Mouse (Mus musculus): ENCODE results near the gene Iqcb1. TPM values are rescaled to one million over a fixed set of nuclear protein-coding genes. Genes with fewer than 3 reads are reported as not detected.
"Not testable (repeated sequence)": the region's sequence is repeated elsewhere in the genome, so short reads cannot be mapped to it uniquely, and the experiment has no call there.

Iqcb1 gene
- total RNA-seq (2021) = 10 to 100 TPM; 47.8 to 47.9 TPM
- long read RNA-seq, experiment 1, transcript Iqcb1-201 (15 exons, 2,257 nt) = major isoform, 6 of 45 reads
- long read RNA-seq, experiment 1, partial matches to known transcripts = 5 of 45 reads
- long read RNA-seq, experiment 1, other reads (novel, unspliced or antisense) = 34 of 45 reads
- long read RNA-seq, experiment 2, transcript Iqcb1-201 (15 exons, 2,257 nt) = major isoform, 8 of 44 reads
- long read RNA-seq, experiment 2, partial matches to known transcripts = 5 of 44 reads
- long read RNA-seq, experiment 2, other reads (novel, unspliced or antisense) = 31 of 44 reads

- peak; percentile 76 to 86 for DNase-seq (ENCODE audit: low spot score in 2 of 2)
Observed at GRCm38 (mm10) chr16:36828054-36828786, at the start of gene Iqcb1. Iqcb1 (plus strand) TSS chr16:36828385.

DNA sequence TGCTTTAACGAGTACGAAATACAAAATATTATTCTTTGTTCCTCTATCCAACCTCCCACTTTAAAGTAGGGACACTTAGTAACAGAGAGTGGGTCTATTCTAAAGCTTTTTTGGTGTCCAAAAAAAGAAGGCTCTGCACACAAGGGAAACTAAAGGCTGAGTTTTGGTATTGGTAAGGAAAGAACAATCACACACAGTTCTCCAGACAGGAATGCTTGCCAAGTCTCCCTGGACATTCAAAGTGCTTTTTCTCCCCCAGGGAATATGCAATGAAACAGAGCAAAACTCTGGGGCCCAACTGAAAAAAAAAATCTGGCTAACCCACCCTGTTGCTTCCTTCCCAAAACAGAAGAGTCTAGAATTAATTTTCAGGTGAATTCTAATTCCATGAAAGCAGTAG is 44.0 kb upstream of the Iqcb1 start:
- DNase-seq (ENCODE audit: low spot score in 2 of 2) = no peak

DNA sequence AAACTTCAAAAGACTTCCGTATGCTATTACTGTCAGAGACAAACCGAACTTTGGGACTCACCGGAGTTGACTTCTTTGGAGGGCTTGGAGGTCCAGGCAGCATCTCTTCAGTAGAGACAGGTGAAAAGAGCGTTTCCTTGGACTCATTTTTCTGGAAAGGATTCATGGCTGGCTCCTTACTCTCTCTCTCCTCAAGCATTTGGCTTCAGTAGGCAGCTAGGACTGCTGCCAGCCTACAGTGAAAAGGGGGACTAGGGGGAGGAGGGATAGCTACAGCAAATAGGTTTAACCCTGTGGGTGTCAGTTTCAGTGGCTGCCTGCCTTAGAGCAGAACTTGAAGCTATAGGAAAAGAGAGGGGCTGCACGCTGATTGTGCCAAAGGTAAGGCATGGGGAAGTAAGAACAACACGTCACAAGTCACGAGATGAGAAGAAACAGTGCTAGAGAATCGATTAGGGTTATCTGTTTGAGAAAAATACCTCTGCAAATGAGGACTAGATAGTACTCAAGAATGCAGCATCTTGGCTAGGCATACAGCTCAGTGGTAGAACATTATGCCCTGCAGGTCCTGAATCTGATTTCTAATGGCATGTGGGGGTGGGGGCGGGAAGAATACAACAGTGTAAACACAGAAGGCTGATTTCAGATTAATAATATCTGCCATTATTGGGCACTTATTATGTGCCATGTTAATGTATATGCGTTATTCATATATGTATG is 43.4 kb upstream of the Iqcb1 start, which contains the start of gene Slc15a2:
Slc15a2 (minus strand) TSS at position 369 of the 720 bp plus-strand sequence.
- peak; percentile 5 to 13 for DNase-seq (ENCODE audit: low spot score in 2 of 2)

GRCm38 (mm10) chr16:36786466-36786865 is 41.7 kb upstream of the Iqcb1 start:
- DNase-seq (ENCODE audit: low spot score in 2 of 2) = no peak

DNA sequence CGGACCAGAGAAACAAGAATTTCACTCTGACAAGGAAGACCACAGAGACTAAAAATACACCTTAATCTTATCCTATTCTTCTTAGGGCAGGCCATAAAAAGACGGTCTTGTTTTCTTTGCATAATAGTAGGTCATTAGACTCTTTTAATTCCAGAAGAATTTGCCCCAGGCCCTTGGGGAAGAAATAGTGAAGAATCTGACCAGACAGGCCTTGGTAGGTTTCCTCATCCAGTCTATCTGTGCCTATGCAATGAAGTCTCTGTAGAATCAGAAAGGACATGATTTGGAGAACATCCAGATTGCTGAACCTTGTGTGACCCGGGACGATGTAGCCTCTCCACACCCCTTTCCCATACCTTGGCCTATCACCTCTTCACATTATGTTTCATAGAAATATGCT is 38.0 kb upstream of the Iqcb1 start:
- no peak for DNase-seq (ENCODE audit: low spot score in 2 of 2)

- no peak for DNase-seq (ENCODE audit: low spot score in 2 of 2)
Observed at GRCm38 (mm10) chr16:36794976-36795375, 33.2 kb upstream of the Iqcb1 start.

- DNase-seq (ENCODE audit: low spot score in 2 of 2) = no peak
Observed at GRCm38 (mm10) chr16:36798334-36798733, 29.9 kb upstream of the Iqcb1 start.

GRCm38 (mm10) chr16:36802361-36802760 is 25.8 kb upstream of the Iqcb1 start:
- no peak for DNase-seq (ENCODE audit: low spot score in 2 of 2)

DNA sequence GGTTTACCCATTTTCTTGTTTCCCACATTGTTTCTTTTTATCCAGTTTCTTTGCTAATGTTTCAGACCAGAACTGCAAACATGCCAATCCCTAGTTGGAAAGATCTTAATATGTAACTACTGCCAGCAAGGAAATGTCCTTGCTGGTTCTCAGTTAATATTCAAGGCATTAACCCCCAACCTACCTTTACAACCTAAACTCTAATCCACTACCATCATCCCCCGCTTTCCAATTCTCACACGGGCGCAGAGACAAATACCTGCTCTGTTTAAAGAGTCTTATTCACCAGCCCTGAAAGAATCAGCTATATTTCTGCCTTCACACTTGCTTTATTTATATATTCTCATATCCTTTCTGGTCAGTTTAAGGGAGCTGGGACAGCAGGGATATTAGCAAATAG is 19.6 kb upstream of the Iqcb1 start:
- DNase-seq (ENCODE audit: low spot score in 2 of 2) = no peak

GRCm38 (mm10) chr16:36813680-36814079 is 14.5 kb upstream of the Iqcb1 start:
- DNase-seq (ENCODE audit: low spot score in 2 of 2) = no peak

DNA sequence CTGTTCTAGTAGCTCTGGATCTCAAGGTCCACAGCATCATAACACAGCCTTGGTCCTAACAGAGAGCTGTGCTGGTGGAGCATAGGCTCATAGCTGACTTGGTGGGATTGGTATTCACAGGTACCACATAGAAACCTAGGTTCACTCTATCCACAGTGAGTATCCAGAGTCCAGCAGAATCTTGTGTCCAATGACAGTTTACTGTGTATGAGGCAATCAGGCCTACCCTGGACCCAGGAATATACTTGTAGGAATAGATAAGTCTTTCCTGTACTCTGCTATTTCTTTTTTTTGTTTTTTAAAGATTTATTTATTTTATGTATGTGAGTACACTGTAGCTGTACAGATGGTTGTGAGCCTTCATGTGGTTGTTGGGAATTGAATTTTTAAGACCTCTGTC is 11.3 kb upstream of the Iqcb1 start:
- DNase-seq (ENCODE audit: low spot score in 2 of 2) = no peak

GRCm38 (mm10) chr16:36817321-36817926 is 10.8 kb upstream of the Iqcb1 start:
- DNase-seq (ENCODE audit: low spot score in 2 of 2) = peak; percentile 59 to 74

- DNase-seq (ENCODE audit: low spot score in 2 of 2) = no peak
Observed at GRCm38 (mm10) chr16:36820016-36820415, 8.2 kb upstream of the Iqcb1 start.

- no peak for DNase-seq (ENCODE audit: low spot score in 2 of 2)
Observed at GRCm38 (mm10) chr16:36820747-36821146, 7.4 kb upstream of the Iqcb1 start.

DNA sequence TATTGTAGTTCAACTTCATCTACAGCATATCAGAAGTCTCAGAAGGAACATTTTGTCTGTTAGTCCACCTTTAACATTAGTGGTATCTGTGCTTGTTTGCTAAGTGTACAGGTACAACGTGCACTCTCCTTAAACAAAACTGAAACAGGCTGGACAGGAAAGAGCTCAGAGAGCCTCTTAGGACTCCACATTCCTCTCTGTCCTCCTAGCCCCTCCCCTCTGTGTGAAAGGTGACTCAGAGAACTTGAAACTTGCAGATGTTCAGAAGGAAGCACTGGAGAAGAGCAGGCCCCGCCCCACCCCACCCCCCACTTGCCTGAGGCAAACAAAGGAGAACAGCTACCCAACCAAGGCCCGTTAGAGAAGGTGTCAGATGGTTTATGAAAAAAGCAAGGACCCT is 6.7 kb upstream of the Iqcb1 start:
- no peak for DNase-seq (ENCODE audit: low spot score in 2 of 2)

- no peak for DNase-seq (ENCODE audit: low spot score in 2 of 2)
Observed at GRCm38 (mm10) chr16:36827611-36828053, 553 bp upstream of the Iqcb1 start.

GRCm38 (mm10) chr16:36828820-36829219 is 635 bp downstream of the Iqcb1 start:
- no peak for DNase-seq (ENCODE audit: low spot score in 2 of 2)

DNA sequence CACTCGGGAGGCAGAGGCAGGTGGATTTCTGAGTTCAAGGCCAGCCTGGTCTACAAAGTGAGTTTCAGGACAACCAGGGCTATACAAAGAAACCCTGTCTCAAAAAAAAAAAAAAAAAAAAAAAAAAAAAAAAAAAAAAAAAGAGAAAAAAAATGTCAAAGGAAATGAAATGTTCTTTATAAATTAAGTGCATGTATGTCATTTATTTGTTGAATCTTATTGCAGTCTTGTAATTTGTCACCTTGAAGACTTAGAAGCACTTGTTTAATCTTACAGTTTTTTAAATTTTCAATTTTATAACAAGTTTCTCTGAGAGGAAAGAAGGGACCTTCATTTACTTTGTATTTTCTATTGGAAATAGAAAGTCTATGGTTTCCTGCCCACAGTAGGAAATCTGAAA is 18.7 kb downstream of the Iqcb1 start:
- DNase-seq (ENCODE audit: low spot score in 2 of 2) = not testable (repeated sequence)

DNA sequence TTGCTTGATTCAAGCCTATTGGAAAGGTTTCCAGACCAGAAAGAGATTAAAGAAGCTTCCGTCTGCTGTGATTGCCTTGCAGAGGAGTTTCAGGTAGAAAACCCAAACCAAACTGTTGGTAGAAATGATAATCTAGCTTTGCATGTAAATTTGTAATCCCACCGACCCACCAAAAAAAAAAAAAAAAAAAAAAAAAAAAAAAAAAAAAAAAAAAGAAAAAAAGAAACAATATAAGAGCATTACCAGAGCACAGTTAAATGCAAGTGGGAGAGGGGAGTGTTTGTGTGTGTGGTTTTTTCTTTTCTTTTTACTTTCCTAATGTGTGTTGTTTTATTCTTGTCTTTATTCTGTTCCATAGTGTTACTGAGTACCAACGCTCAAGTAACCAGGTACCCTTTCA is 23.0 kb downstream of the Iqcb1 start:
- no peak for DNase-seq (ENCODE audit: low spot score in 2 of 2)

- DNase-seq (ENCODE audit: low spot score in 2 of 2) = no peak
Observed at GRCm38 (mm10) chr16:36863585-36863984, 35.4 kb downstream of the Iqcb1 start.

DNA sequence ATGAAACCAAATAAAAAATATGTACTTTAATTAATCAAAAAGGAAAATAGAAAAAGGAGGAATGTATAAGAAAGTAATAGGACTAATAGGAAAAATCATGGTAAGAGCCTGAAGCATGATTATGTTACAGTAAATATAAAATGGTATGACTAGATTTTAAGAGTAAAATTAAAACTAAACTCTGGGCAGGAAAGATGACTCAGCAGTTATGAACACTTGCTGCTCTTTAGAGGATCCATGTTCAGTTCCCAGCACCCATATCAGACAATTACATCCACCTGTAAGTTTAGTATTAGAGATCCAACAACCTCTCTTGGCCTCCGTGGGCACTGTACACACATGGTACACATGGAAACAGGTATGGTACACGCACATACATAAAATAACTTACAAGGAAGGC is 41.3 kb downstream of the Iqcb1 start:
- DNase-seq (ENCODE audit: low spot score in 2 of 2) = no peak

Data from left cerebral cortex, adult 18-20 months (tissue).